Mouse (Mus musculus) limb, embryonic 12.5 days (tissue): ENCODE data around the gene Rnf145. TPM values are rescaled to one million over a fixed set of nuclear protein-coding genes. Genes with fewer than 3 reads are reported as not detected.

ENCODE experiments used
- ATAC-seq: fragments of 200-750 bp; cut with Nextera tagmentation; 2 replicates; pipeline ENCODE4 v1.8.0; 2017; ENCODE audit warnings: low read depth, moderate TSS enrichment; ENCODE audit not compliant: insufficient number of reproducible peaks, insufficient read depth, low FRiP score, low TSS enrichment
- H3K27ac ChIP-seq: fragments of 300-500 bp; sonication (generic); 2 replicates; pipeline ENCODE4 v1.5.1; 2016; ENCODE audit warnings: mild to moderate bottlenecking, moderate library complexity
- H3K27me3 ChIP-seq: fragments of 300-500 bp; sonication (generic); 2 replicates; pipeline ENCODE4 v1.6.1; 2016; ENCODE audit warnings: mild to moderate bottlenecking, moderate library complexity
- H3K36me3 ChIP-seq: fragments of 300-500 bp; sonication (generic); 2 replicates; pipeline ENCODE4 v1.6.1; 2016; ENCODE audit warnings: mild to moderate bottlenecking, moderate library complexity
- H3K4me1 ChIP-seq: fragments of 300-500 bp; sonication (generic); replicated peaks from 2 replicates; pipeline ENCODE4 v1.6.1; 2016
- H3K4me2 ChIP-seq: fragments of 300-500 bp; sonication (generic); 2 replicates; pipeline ENCODE4 v1.6.1; 2016; ENCODE audit warnings: mild to moderate bottlenecking, moderate library complexity
- H3K4me3 ChIP-seq: fragments of 300-500 bp; sonication (generic); replicated peaks from 2 replicates; pipeline ENCODE4 v1.5.1; 2016; ENCODE audit warnings: mild to moderate bottlenecking
- H3K9ac ChIP-seq: fragments of 300-500 bp; sonication (generic); replicated peaks from 2 replicates; pipeline ENCODE4 v1.6.1; 2016; ENCODE audit warnings: mild to moderate bottlenecking, moderate library complexity
- H3K9me3 ChIP-seq: fragments of 300-500 bp; sonication (generic); 2 replicates; pipeline ENCODE4 v1.6.1; 2016; ENCODE audit warnings: mild to moderate bottlenecking, moderate library complexity
- WGBS: fragments of 180-500 bp; shearing (Covaris S2); methylation state at CpG from one replicate; pipeline ENCODE4 v1.1.7; 2016; 5-methylcytosine and 5-hydroxymethylcytosine counted together
- polyA plus RNA-seq: library from polyadenylated mRNA; unstranded; fragments of >200 nt; fragmentation: Nextera tagmentation; extraction: Ambion mirVana; gene quantifications from 2 replicates; pipeline ENCODE4 v1.2.1, GENCODE M21; 2016

Gene Rnf145
- polyA plus RNA-seq, 1 experiment from 2014 or later, result 91.5 TPM

GRCm38 (mm10) chr11:44528560-44529199 is 9.9 kb downstream of the Rnf145 start:
- H3K36me3 ChIP-seq, result peaks cover 83% of the 10 kb centered on the region
- H3K4me3 ChIP-seq, result no peak overlapping the region
- H3K4me2 ChIP-seq, result no peak overlapping the region
- H3K9ac ChIP-seq, result no peak overlapping the region
- H3K27ac ChIP-seq, result no peak overlapping the region
- H3K9me3 ChIP-seq, result no peaks in the 10 kb centered on the region
- no peak for ATAC-seq
- H3K4me1 ChIP-seq, result peaks cover 6% of the 10 kb centered on the region; the same call in 1 of the 2 replicates
- WGBS, result 93% methylated on average over 14 of the region's 14 CpGs
- no peaks in the 10 kb centered on the region for H3K27me3 ChIP-seq

GRCm38 (mm10) chr11:44529200-44529599 is 10.4 kb downstream of the Rnf145 start:
- H3K27ac ChIP-seq, result no peak overlapping the region
- no peak overlapping the region for H3K9ac ChIP-seq
- no peak overlapping the region for H3K4me2 ChIP-seq
- WGBS, result 82% methylated on average over 12 of the region's 12 CpGs
- H3K4me3 ChIP-seq, result no peak overlapping the region
- H3K9me3 ChIP-seq, result no peaks in the 10 kb centered on the region
- H3K27me3 ChIP-seq, result no peaks in the 10 kb centered on the region
- H3K4me1 ChIP-seq, result peaks cover 6% of the 10 kb centered on the region; the same call in 1 of the 2 replicates
- ATAC-seq, result no peak
- peaks cover 84% of the 10 kb centered on the region for H3K36me3 ChIP-seq

GRCm38 (mm10) chr11:44529716-44530115 is 11.0 kb downstream of the Rnf145 start:
- no peak for ATAC-seq
- Histone ChIP-seq H3K27ac (no peak overlapping the region), H3K4me2 (no peak overlapping the region), H3K36me3 (peaks cover 86% of the 10 kb centered on the region), H3K9me3 (no peaks in the 10 kb centered on the region), H3K4me1 (peaks cover 6% of the 10 kb centered on the region; the same call in 1 of the 2 replicates), H3K9ac (no peak overlapping the region), H3K4me3 (no peak overlapping the region), H3K27me3 (no peaks in the 10 kb centered on the region)
- WGBS, result 87% methylated on average over 5 of the region's 5 CpGs

GRCm38 (mm10) chr11:44530382-44530781 is 11.6 kb downstream of the Rnf145 start:
- Histone ChIP-seq H3K9me3 (no peaks in the 10 kb centered on the region), H3K4me2 (no peak overlapping the region), H3K36me3 (peaks cover 79% of the 10 kb centered on the region), H3K27ac (0 out of 2 replicates have a peak overlapping the region, but pooled peaks have one; percentile 29), H3K4me3 (no peak overlapping the region), H3K9ac (no peak overlapping the region), H3K4me1 (peaks cover 6% of the 10 kb centered on the region; the same call in 1 of the 2 replicates), H3K27me3 (no peaks in the 10 kb centered on the region)
- 82% methylated on average over 8 of the region's 8 CpGs for WGBS
- no peak for ATAC-seq

- H3K27ac ChIP-seq, result no peak overlapping the region
- H3K9ac ChIP-seq, result no peak overlapping the region
- no peak for ATAC-seq
- H3K36me3 ChIP-seq, result peaks cover 75% of the 10 kb centered on the region
- peaks cover 6% of the 10 kb centered on the region; the same call in 1 of the 2 replicates for H3K4me1 ChIP-seq
- WGBS, result 85% methylated on average over 11 of the region's 11 CpGs
- no peak overlapping the region for H3K4me3 ChIP-seq
- no peaks in the 10 kb centered on the region for H3K9me3 ChIP-seq
- no peak overlapping the region for H3K4me2 ChIP-seq
- no peaks in the 10 kb centered on the region for H3K27me3 ChIP-seq
These were observed 12.1 kb downstream of the Rnf145 start for GRCm38 (mm10) chr11:44530867-44531266.

- 89% methylated on average over 4 of the region's 4 CpGs for WGBS
- Histone ChIP-seq H3K36me3 (peaks cover 69% of the 10 kb centered on the region), H3K27ac (no peak overlapping the region), H3K4me1 (peaks cover 6% of the 10 kb centered on the region; the same call in 1 of the 2 replicates), H3K27me3 (no peaks in the 10 kb centered on the region), H3K9ac (no peak overlapping the region), H3K4me2 (no peak overlapping the region), H3K9me3 (no peaks in the 10 kb centered on the region), H3K4me3 (no peak overlapping the region)
- ATAC-seq, result no peak
These were observed 12.9 kb downstream of the Rnf145 start for GRCm38 (mm10) chr11:44531617-44532016.

GRCm38 (mm10) chr11:44532846-44533781 is 14.3 kb downstream of the Rnf145 start:
- no peak overlapping the region for H3K27ac ChIP-seq
- no peak for ATAC-seq
- 91% methylated on average over 17 of the region's 17 CpGs for WGBS

GRCm38 (mm10) chr11:44534999-44535750 is 16.4 kb downstream of the Rnf145 start:
- Histone ChIP-seq H3K27ac (no peak overlapping the region), H3K9me3 (no peaks in the 10 kb centered on the region), H3K9ac (no peak overlapping the region), H3K27me3 (no peaks in the 10 kb centered on the region), H3K4me2 (no peak overlapping the region), H3K4me1 (peaks cover 28% of the 10 kb centered on the region), H3K36me3 (peaks cover 56% of the 10 kb centered on the region), H3K4me3 (no peak overlapping the region)
- ATAC-seq, result no peak
- 84% methylated on average over 12 of the region's 12 CpGs for WGBS

More at GRCm38 (mm10) chr11:44532846-44533781, 14.3 kb downstream of the Rnf145 start:
- Histone ChIP-seq H3K4me3 (no peak overlapping the region), H3K4me2 (no peak overlapping the region), H3K9me3 (no peaks in the 10 kb centered on the region), H3K9ac (no peak overlapping the region), H3K36me3 (peaks cover 65% of the 10 kb centered on the region), H3K4me1 (peaks cover 11% of the 10 kb centered on the region; the same call in 1 of the 2 replicates), H3K27me3 (no peaks in the 10 kb centered on the region)

GRCm38 (mm10) chr11:44537403-44537802 is 18.6 kb downstream of the Rnf145 start:
- Histone ChIP-seq H3K4me1 (peaks cover 31% of the 10 kb centered on the region), H3K9ac (no peak overlapping the region), H3K4me2 (no peak overlapping the region), H3K9me3 (no peaks in the 10 kb centered on the region), H3K36me3 (peaks cover 61% of the 10 kb centered on the region), H3K27me3 (no peaks in the 10 kb centered on the region), H3K27ac (no peak overlapping the region), H3K4me3 (no peak overlapping the region)
- ATAC-seq, result no peak
- 89% methylated on average over 7 of the region's 7 CpGs for WGBS

- H3K36me3 ChIP-seq, result peaks cover 60% of the 10 kb centered on the region
- no peaks in the 10 kb centered on the region for H3K9me3 ChIP-seq
- H3K27me3 ChIP-seq, result no peaks in the 10 kb centered on the region
- no peak overlapping the region for H3K27ac ChIP-seq
- no peak overlapping the region for H3K9ac ChIP-seq
- H3K4me1 ChIP-seq, result peaks cover 31% of the 10 kb centered on the region
- 96% methylated on average over 3 of the region's 3 CpGs for WGBS
- no peak overlapping the region for H3K4me2 ChIP-seq
- no peak overlapping the region for H3K4me3 ChIP-seq
- ATAC-seq, result no peak
These were observed 19.3 kb downstream of the Rnf145 start for GRCm38 (mm10) chr11:44538101-44538500.
